Mouse (Mus musculus): ENCODE measurements around the gene Smc6.

DNA sequence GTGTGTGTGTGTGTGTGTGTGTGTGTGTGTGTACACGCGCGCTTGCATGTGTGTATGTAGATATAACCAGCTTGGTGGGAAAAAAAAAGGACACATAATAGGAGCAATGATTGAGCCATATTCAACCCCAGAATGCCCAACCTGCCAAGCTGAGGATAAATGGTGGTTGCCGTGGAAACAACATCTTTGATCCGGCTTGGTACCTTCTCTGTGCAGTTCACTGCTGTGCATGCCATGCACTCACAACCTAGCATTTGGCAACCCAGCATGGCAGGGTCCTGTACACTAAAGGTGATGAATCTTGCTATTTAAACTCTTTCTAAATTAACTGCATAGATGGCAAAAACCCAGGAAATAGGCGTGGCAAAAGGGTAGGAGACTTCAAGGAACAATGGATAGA, 96.7 kb downstream of the Smc6 start:
- TF ChIP-seq CTCF (IDR thresholded peaks at IDR 0.05; ENCODE audit: low read depth) (no peak), EP300 (IDR thresholded peaks at IDR 0.05; ENCODE audit: low read depth) (no peak)

Measured in liver, postnatal 0 days (tissue).